8 mouse cellular contexts compared by ENCODE assay signal in genomic region chr3:15194362-15194761, GRCm38 (mm10).
DNase-seq lines count a peak whose midpoint lies in the region; ATAC-seq and TF ChIP-seq lines count a peak whose summit lies in the region.

No protein-coding gene starts in this region.

- ATAC-seq in forebrain, postnatal 0 days = peak; percentile 94

- peak; percentile 97 for TF ChIP-seq CTCF in forebrain, postnatal 0 days (IDR thresholded peaks at IDR 0.05; ENCODE audit: low read depth)

- no peaks in the 10 kb centered on the region for H3K36me3 ChIP-seq in forebrain, postnatal 0 days (ENCODE audit: insufficient read depth)
- no peaks in the 10 kb centered on the region for H3K36me3 ChIP-seq in megakaryocyte, embryonic 14.5 days (replicated peaks; ENCODE audit: low read length)

- no peaks in the 10 kb centered on the region for H3K4me1 ChIP-seq in forebrain, postnatal 0 days (ENCODE audit: insufficient read depth)
- peaks cover 15% of the 10 kb centered on the region for H3K4me1 ChIP-seq in megakaryocyte, embryonic 14.5 days

- H3K27ac ChIP-seq in forebrain, postnatal 0 days (ENCODE audit: low read depth, low read length) = no peak overlapping the region

- H3K4me2 ChIP-seq in forebrain, postnatal 0 days (ENCODE audit: low read depth) = no peak overlapping the region

- no peak overlapping the region for H3K4me3 ChIP-seq in forebrain, postnatal 0 days (ENCODE audit: low read depth, low read length)
- peak overlapping the region; percentile 79 for H3K4me3 ChIP-seq in megakaryocyte, embryonic 14.5 days (replicated peaks)

- H3K9me3 ChIP-seq in forebrain, postnatal 0 days (ENCODE audit: low read length) = no peaks in the 10 kb centered on the region
- H3K9me3 ChIP-seq in megakaryocyte, embryonic 14.5 days = no peaks in the 10 kb centered on the region

- DNase-seq in Muller cell, postnatal 12 days (ENCODE audit: inconsistent ontology term) = peak; percentile 82
- DNase-seq in cerebellum, adult 11-12 months = peak; percentile 45
- DNase-seq in forebrain, postnatal 0 days = peak; percentile 89
- peak; percentile 46 for DNase-seq in hindlimb bud, embryonic 11.5 days (ENCODE audit: extremely low spot score, low read depth, low spot score)
- peak; percentile 80 to 81 for DNase-seq in left cerebral cortex, adult 18-20 months (ENCODE audit: low spot score in 2 of 2)
- peak; percentile 84 to 89 for DNase-seq in right cerebral cortex, adult 2 months (ENCODE audit: low spot score in 2 of 2)
- DNase-seq in urinary bladder, postnatal 25 days (ENCODE audit: low spot score) = peak; percentile 55

- no peaks in the 10 kb centered on the region for H3K27me3 ChIP-seq in forebrain, postnatal 0 days (ENCODE audit: insufficient read depth, low read length)
- no peaks in the 10 kb centered on the region for H3K27me3 ChIP-seq in megakaryocyte, embryonic 14.5 days (replicated peaks)

- no peak overlapping the region for H3K9ac ChIP-seq in forebrain, postnatal 0 days

- WGBS in forebrain, postnatal 0 days = under 1% methylated on average over 7 of the region's 7 CpGs
